Mouse (Mus musculus) erythroblast, embryonic 14.5 days (primary cell): ENCODE results near the gene Kcnk12.

Source experiments
- GATA1 ChIP-seq: IDR thresholded peaks from 2 replicates; pipeline ENCODE4 v1.6.1; 2012; ENCODE audit warnings: low read length, inconsistent platforms, mixed read lengths
- TAL1 ChIP-seq: IDR thresholded peaks from 3 replicates; pipeline ENCODE4 v1.6.1; 2012; ENCODE audit warnings: low read length, inconsistent platforms, mixed read lengths

DNA sequence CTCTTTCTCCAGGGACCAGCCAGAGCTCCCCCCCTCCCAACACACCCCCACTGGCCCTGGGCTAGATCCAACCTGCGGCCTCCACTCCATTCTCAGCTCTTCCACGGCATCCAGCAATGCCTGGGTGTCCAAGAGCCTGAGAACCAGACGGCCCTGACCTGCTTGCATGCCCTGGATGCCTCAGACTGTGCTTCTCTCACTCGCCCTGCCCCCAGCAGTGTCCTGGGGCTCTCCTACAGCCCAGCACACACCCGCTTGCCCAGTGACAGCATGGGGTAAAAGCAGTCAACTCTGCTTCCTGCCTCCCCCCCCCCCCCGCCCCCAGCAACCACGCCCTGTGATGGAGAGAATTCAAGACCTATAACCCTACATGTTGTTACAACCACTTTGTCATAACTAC, 42.3 kb upstream of the Kcnk12 start:
- TF ChIP-seq TAL1 (no peak), GATA1 (no peak)
